Mouse (Mus musculus): ENCODE results near the gene Icosl.
"Not testable (repeated sequence)": the region's sequence is repeated elsewhere in the genome, so short reads cannot be mapped to it uniquely, and the experiment has no call there.

Gene Icosl

DNA sequence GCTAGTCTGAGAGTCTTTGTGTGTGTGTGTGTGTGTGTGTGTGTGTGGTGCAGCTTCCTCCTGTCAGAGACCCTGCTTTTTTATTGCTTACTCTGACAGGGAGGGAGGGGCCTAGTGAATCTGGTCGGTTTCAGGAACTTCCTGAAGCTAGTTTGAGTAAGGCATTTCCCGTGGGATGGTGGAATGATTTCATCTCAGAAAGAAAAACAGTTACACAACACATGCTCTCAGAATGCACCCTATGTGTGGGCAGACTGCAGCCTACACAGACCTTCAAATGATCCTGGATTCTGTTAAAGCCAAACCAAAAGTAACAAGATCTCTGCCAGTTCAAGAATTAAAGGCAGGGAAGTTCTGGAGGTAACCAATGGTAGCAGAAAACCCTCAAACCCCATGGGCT is 46.1 kb downstream of the Icosl start:
- no peak for DNase-seq (ENCODE audit: low spot score in 2 of 2)

DNA sequence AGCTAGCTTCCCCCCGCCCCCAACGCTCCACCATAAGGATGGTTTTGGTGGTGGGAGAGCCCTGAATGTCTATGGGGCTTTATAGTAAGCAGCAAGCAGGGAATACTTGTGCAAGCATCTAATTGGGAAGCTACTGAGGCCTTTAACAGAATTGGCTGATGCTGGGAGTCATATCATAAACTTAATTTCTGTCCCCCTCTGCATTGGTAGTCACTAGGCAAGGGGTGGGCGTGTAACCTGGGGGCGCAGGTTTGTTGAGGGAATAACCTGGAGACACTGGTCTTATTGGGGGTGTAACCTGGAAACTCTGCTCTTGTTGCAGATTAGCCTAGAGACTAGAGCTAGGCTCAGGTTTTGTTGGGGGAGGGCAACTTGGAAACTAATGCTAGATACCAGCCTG is 50.3 kb downstream of the Icosl start:
- DNase-seq (ENCODE audit: low spot score in 2 of 2), result no peak

DNA sequence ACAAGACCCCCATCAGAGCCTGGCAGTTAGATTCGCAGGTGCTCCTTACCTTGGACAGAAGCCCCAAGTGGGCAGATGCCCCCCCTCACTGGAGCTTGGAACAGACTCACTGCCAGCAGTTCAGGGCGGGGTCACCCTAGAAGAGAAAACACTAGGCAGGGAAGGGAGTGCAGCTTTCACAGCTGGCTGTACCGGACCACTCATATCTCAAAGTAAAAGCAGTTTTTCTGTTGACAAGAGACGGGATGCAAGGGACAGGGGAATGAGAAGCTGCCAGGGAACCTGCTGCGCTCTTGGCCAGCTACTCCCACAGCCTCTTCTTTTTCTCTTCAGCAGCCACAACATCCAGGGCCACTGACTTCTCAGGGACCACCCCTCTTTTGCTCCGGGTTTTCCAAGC is 55.0 kb downstream of the Icosl start:
- DNase-seq (ENCODE audit: low spot score in 2 of 2), result not testable (repeated sequence)

DNA sequence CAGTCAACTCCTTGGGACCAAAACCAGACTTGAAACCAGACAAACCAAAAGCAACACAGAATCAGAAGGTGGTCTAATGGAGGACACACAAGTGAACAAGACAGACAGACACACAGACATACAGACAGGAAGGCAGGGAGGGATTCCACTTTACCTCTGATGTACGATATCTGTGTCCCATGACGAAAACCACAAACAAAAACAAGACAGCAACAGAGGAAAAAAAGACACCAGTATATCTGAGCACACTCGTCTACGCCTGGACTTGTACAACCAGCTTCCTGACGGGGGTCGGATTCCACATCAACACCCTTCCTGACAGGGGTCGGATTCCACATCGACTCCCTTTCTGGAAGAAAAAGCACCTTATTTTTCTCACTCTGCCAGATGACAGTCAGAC is 56.0 kb downstream of the Icosl start:
- DNase-seq (ENCODE audit: low spot score in 2 of 2), result not testable (repeated sequence)

DNA sequence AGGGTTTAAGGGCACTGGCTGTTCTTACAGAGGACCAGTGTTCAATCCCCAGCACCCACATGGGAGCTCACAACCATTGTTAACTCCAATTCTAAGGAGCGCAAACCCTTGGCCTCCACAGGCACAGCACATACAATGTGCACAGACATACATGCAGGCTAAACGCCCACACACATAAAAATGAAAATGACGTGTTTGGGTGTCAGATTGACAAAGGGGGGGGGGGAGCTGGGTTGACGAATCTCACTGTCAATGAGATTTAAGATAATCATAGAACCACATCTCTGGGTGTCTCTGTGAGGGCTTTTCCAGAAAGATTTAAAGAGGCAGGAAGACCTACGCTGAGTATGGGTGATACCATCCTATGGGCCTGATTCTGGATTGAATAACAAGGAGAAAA is 57.2 kb downstream of the Icosl start:
- DNase-seq (ENCODE audit: low spot score in 2 of 2), result no peak

DNA sequence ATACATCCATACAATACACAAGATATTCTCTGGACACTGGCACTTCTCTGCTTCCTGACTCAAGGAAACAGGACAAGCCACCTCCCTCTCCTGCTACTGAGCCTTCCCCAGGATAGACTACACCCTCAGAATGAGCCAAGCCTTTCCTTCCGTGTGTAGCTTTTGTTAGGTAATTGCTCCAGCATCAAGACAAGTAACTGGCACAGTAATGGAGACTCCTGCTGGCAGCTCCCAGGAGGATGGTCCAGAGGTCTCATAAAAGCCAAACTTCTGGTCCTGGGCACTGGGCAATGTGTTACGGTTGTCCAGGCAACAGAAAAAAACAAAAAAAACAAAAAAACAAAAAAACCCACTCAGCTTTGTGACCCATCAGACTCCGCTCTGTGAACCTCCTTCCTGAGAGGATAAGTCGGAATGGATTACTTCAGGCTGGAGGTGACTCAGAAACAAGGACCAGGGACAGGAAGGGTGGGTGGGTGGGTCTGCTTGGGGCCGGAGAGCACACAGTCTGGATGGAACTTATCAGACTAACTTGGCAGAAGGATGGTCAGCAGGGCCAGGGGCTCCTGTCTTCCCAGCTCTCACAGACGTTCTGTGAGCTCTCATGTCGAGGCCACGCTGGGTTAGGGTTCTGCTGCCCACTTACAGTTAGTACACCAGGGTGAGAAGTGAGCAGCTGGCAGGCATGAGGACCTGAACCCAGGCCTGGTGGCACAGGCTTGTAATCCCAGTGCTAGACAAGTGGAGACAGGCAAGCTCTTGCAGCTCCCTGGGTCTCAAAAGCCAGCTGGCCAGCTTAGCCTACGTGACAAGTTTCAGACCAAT is 58.2 kb downstream of the Icosl start:
- no peak for DNase-seq (ENCODE audit: low spot score in 2 of 2)

DNA sequence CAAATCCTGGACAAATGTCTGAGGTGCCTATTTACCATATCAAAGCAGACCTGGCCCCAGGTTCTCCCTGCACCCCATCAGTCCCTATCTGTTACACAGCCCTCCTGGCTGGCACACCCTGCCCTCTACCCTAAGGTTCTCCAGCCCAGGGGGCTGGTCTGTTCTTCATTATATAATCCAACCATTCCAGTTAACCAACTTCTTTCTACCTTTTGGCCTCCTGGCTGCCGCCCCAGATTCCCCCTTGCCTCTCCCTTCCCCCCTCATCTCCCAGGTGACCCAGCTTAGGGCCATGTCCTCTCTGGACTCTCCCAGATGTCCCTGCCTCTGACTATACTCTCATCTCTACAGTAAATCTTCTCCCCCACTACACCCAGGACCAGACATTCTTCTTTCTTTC is 58.8 kb downstream of the Icosl start:
- no peak for DNase-seq (ENCODE audit: low spot score in 2 of 2)

DNA sequence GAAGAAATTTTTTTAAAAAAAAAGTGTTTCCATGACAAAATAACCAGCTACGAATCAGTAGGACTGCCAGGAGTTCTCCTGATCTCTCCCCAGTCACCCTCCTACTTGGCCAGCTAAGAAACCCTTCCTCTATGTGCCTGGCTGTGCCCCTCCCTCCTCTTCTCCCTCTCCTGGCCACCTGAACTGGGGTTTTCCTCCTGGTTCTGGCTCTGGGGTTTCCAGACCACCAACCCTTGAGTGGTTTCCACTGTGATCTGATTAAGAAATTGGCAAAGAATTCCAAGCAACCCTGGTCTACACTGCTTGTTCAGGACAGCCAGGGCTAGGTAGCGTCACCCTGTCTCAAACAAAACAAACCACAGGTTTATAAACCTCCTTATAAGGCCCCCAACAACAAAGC is 59.5 kb downstream of the Icosl start:
- DNase-seq (ENCODE audit: low spot score in 2 of 2), result no peak

DNA sequence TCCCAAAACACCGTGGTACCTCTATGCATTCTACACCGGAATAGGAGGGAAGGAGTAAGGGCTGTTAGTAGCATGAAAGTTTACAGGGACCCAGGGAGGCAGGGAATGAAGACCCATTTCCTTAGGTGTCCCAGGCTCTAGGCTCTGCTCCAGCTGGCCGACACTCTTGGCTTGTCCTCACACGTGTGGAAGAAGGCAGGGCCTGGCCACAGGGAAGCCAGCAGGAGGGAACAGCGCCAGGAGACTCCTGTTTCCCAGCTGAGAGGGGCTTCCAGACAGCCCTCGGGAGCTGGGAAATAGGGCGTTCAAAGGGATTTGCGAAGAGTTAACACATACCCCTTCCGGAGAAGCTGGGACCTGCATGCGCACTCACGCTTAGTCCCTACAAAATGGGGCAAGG is 60.3 kb downstream of the Icosl start:
- peak in 1 of 2 experiments; percentile 21 for DNase-seq (ENCODE audit: low spot score in 2 of 2)

DNA sequence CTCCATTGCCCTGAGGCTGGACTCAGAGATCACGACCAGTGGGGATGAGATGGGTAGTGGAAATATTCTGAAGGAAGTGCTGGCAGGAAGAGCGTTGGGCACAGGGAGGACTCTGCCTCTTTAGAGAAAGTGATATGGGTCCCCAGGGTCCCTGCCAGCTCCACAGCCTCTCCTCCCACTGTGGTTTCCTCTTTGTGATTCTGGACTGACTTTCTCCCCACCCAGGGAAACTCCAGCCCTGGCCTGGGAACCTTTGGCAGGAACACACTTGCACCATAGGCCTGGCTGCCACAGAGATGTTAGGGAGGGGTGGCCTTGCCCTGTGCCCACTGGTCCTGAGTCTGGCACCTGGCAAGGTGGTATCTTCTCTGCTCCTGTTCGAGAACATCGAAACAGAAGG is 60.9 kb downstream of the Icosl start:
- no peak for DNase-seq (ENCODE audit: low spot score in 2 of 2)
